Mouse (Mus musculus): ENCODE data around the gene Rrp9. TPM values are rescaled to one million over a fixed set of nuclear protein-coding genes. Genes with fewer than 3 reads are reported as not detected.
A peak's percentile ranks its signal among the peaks of the same experiment; 100 is the strongest.

Rrp9 gene
- polyA plus RNA-seq, 1 experiment = 109 TPM

DNA sequence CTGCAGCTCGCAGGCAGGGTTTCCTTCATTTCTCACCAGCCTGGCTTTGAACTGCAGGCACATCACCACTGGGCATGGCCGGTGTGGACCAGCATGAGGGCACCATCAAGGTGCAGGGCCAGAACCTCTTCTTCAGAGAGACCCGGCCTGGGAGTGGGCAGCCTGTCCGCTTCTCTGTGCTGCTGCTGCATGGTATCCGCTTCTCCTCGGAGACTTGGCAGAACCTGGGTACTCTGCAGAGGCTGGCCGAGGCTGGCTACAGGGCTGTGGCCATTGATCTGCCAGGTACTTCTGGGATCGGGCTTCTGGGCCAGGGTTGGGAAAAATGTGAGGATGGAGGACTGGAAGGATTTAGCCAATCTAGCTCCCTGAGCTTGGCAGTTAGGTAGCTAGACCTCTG is 25.8 kb upstream of the Rrp9 start:
- no peak for TF ChIP-seq MAX (IDR thresholded peaks at IDR 0.05)
- TF ChIP-seq CTCF (IDR thresholded peaks at IDR 0.05; ENCODE audit: control insufficient read depth, insufficient read depth, insufficient read length) = no peak
- TF ChIP-seq USF1 (IDR thresholded peaks at IDR 0.05; ENCODE audit: low read depth) = no peak
- TF ChIP-seq MYOG (IDR thresholded peaks at IDR 0.05; ENCODE audit: control insufficient read depth, extremely low read depth, insufficient read length) = no peak
- TF ChIP-seq MYOD1 (IDR thresholded peaks at IDR 0.05; ENCODE audit: control insufficient read depth, insufficient read length, low read depth) = no peak
- no peak for TF ChIP-seq FOSL1 (IDR thresholded peaks at IDR 0.05; ENCODE audit: insufficient read depth, low read length, poor library complexity, severe bottlenecking)
- no peak for TF ChIP-seq CEBPB (IDR thresholded peaks at IDR 0.05; ENCODE audit: low read depth)
- Histone ChIP-seq H3ac (ENCODE audit: control insufficient read depth, insufficient read length, low read depth) (no peak overlapping the region), H3K27me3 (ENCODE audit: control insufficient read depth, insufficient read depth, insufficient read length) (no peaks in the 10 kb centered on the region), H3K4me3 (ENCODE audit: insufficient read depth, poor library complexity, severe bottlenecking) (no peak overlapping the region), H3K79me3 (ENCODE audit: low read depth) (peaks cover 13% of the 10 kb centered on the region), H3K36me3 (ENCODE audit: control insufficient read depth, insufficient read depth) (no peaks in the 10 kb centered on the region), H3K79me2 (ENCODE audit: control insufficient read depth, insufficient read depth) (peaks cover 12% of the 10 kb centered on the region)

DNA sequence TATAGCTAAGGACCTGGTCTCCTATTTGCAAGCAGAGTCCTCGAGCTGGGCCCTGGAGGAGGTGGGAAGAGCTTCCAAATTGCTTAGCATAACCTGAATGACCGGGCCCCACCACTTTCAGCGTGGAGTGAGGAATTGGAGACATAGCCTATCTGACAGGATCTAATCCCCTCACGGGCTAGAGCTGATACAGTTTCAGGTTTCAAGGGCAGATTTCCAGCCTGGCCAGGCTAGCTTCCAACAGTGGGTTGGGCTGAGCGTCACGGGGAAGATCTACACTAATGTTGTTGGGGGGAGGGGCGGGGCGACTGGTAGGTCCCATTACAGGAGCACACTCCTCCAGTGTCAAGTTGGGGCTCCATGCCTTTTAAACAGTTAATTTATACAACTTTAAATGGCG is 25.1 kb upstream of the Rrp9 start:
- no peak overlapping the region for H3ac ChIP-seq (ENCODE audit: control insufficient read depth, insufficient read length, low read depth)
- no peaks in the 10 kb centered on the region for H3K36me3 ChIP-seq (ENCODE audit: control insufficient read depth, insufficient read depth)
- H3K79me3 ChIP-seq (ENCODE audit: low read depth) = peaks cover 20% of the 10 kb centered on the region
- TF ChIP-seq FOSL1 (IDR thresholded peaks at IDR 0.05; ENCODE audit: insufficient read depth, low read length, poor library complexity, severe bottlenecking) (no peak), CEBPB (IDR thresholded peaks at IDR 0.05; ENCODE audit: low read depth) (no peak), MYOD1 (IDR thresholded peaks at IDR 0.05; ENCODE audit: control insufficient read depth, insufficient read length, low read depth) (no peak), MYOG (IDR thresholded peaks at IDR 0.05; ENCODE audit: control insufficient read depth, extremely low read depth, insufficient read length) (no peak)
- peaks cover 19% of the 10 kb centered on the region for H3K79me2 ChIP-seq (ENCODE audit: control insufficient read depth, insufficient read depth)
- H3K27me3 ChIP-seq (ENCODE audit: control insufficient read depth, insufficient read depth, insufficient read length) = no peaks in the 10 kb centered on the region
- H3K4me3 ChIP-seq (ENCODE audit: insufficient read depth, poor library complexity, severe bottlenecking) = no peak overlapping the region

DNA sequence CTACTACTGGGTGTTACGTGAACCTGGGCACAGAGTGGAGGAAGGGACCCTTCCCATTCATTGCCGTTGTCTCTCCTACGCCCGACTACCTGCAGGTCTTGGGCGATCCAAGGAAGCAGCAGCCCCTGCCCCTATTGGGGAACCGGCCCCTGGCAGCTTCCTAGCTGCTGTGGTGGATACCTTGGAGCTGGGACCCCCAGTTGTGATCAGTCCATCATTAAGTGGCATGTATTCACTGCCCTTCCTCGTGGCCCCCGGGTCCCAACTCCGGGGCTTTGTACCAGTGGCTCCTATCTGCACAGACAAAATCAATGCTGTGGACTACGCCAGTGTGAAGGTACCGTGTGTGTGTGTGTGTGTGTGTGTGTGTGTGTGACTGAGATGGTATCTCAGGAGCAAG is 24.5 kb upstream of the Rrp9 start:
- no peak for TF ChIP-seq FOSL1 (IDR thresholded peaks at IDR 0.05; ENCODE audit: insufficient read depth, low read length, poor library complexity, severe bottlenecking)
- TF ChIP-seq CTCF (IDR thresholded peaks at IDR 0.05; ENCODE audit: control insufficient read depth, insufficient read depth, insufficient read length) = no peak
- Histone ChIP-seq H3K79me2 (ENCODE audit: control insufficient read depth, insufficient read depth) (peaks cover 25% of the 10 kb centered on the region), H3K27me3 (ENCODE audit: control insufficient read depth, insufficient read depth, insufficient read length) (no peaks in the 10 kb centered on the region), H3K36me3 (ENCODE audit: control insufficient read depth, insufficient read depth) (no peaks in the 10 kb centered on the region), H3ac (ENCODE audit: control insufficient read depth, insufficient read length, low read depth) (no peak overlapping the region), H3K79me3 (ENCODE audit: low read depth) (peaks cover 26% of the 10 kb centered on the region), H3K4me3 (ENCODE audit: insufficient read depth, poor library complexity, severe bottlenecking) (no peak overlapping the region)

DNA sequence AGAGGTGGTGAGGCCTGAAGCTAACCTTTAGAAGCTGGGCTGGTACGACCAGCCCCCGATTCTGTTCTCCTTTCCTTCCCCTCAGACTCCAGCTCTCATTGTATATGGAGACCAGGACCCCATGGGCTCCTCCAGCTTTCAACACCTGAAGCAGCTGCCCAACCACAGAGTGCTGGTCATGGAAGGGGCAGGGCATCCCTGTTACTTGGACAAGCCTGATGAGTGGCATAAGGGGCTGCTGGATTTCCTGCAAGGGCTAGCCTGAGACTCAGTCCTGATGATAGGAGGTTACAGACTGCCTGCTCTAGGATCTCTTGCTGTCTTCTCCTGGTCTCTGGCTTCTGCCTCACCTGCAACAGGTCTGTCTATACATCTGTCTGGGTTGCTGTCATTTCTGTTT is 23.9 kb upstream of the Rrp9 start:
- Histone ChIP-seq H3K4me3 (ENCODE audit: insufficient read depth, poor library complexity, severe bottlenecking) (no peak overlapping the region), H3K79me2 (ENCODE audit: control insufficient read depth, insufficient read depth) (peaks cover 31% of the 10 kb centered on the region), H3ac (ENCODE audit: control insufficient read depth, insufficient read length, low read depth) (no peak overlapping the region), H3K36me3 (ENCODE audit: control insufficient read depth, insufficient read depth) (no peaks in the 10 kb centered on the region), H3K27me3 (ENCODE audit: control insufficient read depth, insufficient read depth, insufficient read length) (no peaks in the 10 kb centered on the region), H3K79me3 (ENCODE audit: low read depth) (peaks cover 31% of the 10 kb centered on the region)
- TF ChIP-seq USF1 (IDR thresholded peaks at IDR 0.05; ENCODE audit: low read depth) (no peak), MYOG (IDR thresholded peaks at IDR 0.05; ENCODE audit: control insufficient read depth, extremely low read depth, insufficient read length) (no peak), CEBPB (IDR thresholded peaks at IDR 0.05; ENCODE audit: low read depth) (no peak), MAX (IDR thresholded peaks at IDR 0.05) (no peak), FOSL1 (IDR thresholded peaks at IDR 0.05; ENCODE audit: insufficient read depth, low read length, poor library complexity, severe bottlenecking) (no peak), MYOD1 (IDR thresholded peaks at IDR 0.05; ENCODE audit: control insufficient read depth, insufficient read length, low read depth) (no peak), CTCF (IDR thresholded peaks at IDR 0.05; ENCODE audit: control insufficient read depth, insufficient read depth, insufficient read length) (no peak)

DNA sequence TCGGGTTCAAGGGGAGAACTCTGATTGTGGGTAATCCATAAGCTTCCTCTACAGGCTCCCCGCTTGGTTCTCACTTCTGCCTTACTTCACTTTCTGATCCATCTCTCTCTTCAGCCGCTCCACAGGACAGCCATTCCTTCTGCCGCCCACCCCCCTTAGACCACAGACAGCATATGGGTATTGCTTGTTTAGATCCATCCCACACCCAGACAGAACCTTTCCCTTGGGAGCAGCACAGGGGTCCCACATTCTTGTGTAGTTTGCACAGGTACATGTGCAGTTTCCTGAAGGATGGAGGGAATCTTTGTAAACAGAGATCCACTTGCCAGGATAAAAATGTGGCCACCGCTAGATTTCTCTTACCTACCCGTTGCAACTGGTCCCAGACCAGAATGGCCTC is 23.4 kb upstream of the Rrp9 start:
- Histone ChIP-seq H3K79me2 (ENCODE audit: control insufficient read depth, insufficient read depth) (peaks cover 36% of the 10 kb centered on the region), H3ac (ENCODE audit: control insufficient read depth, insufficient read length, low read depth) (no peak overlapping the region), H3K27me3 (ENCODE audit: control insufficient read depth, insufficient read depth, insufficient read length) (no peaks in the 10 kb centered on the region), H3K36me3 (ENCODE audit: control insufficient read depth, insufficient read depth) (no peaks in the 10 kb centered on the region), H3K4me3 (ENCODE audit: insufficient read depth, poor library complexity, severe bottlenecking) (no peak overlapping the region), H3K79me3 (ENCODE audit: low read depth) (peaks cover 36% of the 10 kb centered on the region)
- TF ChIP-seq MAX (IDR thresholded peaks at IDR 0.05) (no peak), MYOG (IDR thresholded peaks at IDR 0.05; ENCODE audit: control insufficient read depth, extremely low read depth, insufficient read length) (no peak), CTCF (IDR thresholded peaks at IDR 0.05; ENCODE audit: control insufficient read depth, insufficient read depth, insufficient read length) (no peak), CEBPB (IDR thresholded peaks at IDR 0.05; ENCODE audit: low read depth) (no peak), FOSL1 (IDR thresholded peaks at IDR 0.05; ENCODE audit: insufficient read depth, low read length, poor library complexity, severe bottlenecking) (no peak), USF1 (IDR thresholded peaks at IDR 0.05; ENCODE audit: low read depth) (no peak), MYOD1 (IDR thresholded peaks at IDR 0.05; ENCODE audit: control insufficient read depth, insufficient read length, low read depth) (no peak)

DNA sequence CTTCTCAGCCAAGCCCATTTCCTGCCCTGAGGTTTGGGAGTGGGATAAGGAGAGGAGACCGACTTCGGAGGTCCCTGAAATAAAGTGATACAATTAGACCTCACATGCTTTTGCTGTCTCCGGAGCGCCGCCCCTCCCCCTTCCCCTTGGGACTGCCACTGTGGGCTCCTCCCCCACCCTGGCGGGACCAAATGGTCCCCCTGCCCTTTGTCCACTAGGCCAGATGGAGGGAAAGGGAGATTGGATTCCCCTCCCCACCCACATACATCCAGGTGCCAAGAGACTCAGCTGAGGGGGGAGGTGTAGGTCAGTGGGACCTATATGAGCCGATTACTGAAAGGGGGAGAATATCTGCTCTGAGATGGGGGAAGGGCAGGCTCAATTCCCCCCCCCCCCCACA is 22.9 kb upstream of the Rrp9 start:
- peaks cover 41% of the 10 kb centered on the region for H3K79me3 ChIP-seq (ENCODE audit: low read depth)
- TF ChIP-seq MYOD1 (IDR thresholded peaks at IDR 0.05; ENCODE audit: control insufficient read depth, insufficient read length, low read depth) = no peak
- no peak for TF ChIP-seq USF1 (IDR thresholded peaks at IDR 0.05; ENCODE audit: low read depth)
- TF ChIP-seq FOSL1 (IDR thresholded peaks at IDR 0.05; ENCODE audit: insufficient read depth, low read length, poor library complexity, severe bottlenecking) = no peak
- TF ChIP-seq CEBPB (IDR thresholded peaks at IDR 0.05; ENCODE audit: low read depth) = no peak
- no peak for TF ChIP-seq MYOG (IDR thresholded peaks at IDR 0.05; ENCODE audit: control insufficient read depth, extremely low read depth, insufficient read length)
- no peak for TF ChIP-seq CTCF (IDR thresholded peaks at IDR 0.05; ENCODE audit: control insufficient read depth, insufficient read depth, insufficient read length)
- TF ChIP-seq MAX (IDR thresholded peaks at IDR 0.05) = no peak

More for the DNA sequence above, 22.9 kb upstream of the Rrp9 start:
- Histone ChIP-seq H3ac (ENCODE audit: control insufficient read depth, insufficient read length, low read depth) (no peak overlapping the region), H3K36me3 (ENCODE audit: control insufficient read depth, insufficient read depth) (peaks cover under 1% of the 10 kb centered on the region), H3K79me2 (ENCODE audit: control insufficient read depth, insufficient read depth) (peaks cover 41% of the 10 kb centered on the region), H3K4me3 (ENCODE audit: insufficient read depth, poor library complexity, severe bottlenecking) (peak overlapping the region; percentile 63), H3K27me3 (ENCODE audit: control insufficient read depth, insufficient read depth, insufficient read length) (no peaks in the 10 kb centered on the region)

Data from C2C12 (cell line).